Mouse (Mus musculus) heart, embryonic 10.5 days (tissue): ENCODE data around the gene Gphb5. TPM values are rescaled to one million over a fixed set of nuclear protein-coding genes. Genes with fewer than 3 reads are reported as not detected.

ENCODE experiments used
- DNase-seq: peaks from one replicate; pipeline ENCODE4 v3.0.0-alpha.2; 2017; ENCODE audit warnings: low spot score
- H3K27ac ChIP-seq: fragments of 300-500 bp; sonication (generic); 2 replicates; pipeline ENCODE4 v1.5.1; 2016; ENCODE audit warnings: mild to moderate bottlenecking
- H3K27me3 ChIP-seq: fragments of 300-500 bp; sonication (generic); 2 replicates; pipeline ENCODE4 v1.6.1; 2016; ENCODE audit warnings: mild to moderate bottlenecking; ENCODE audit not compliant: poor library complexity, insufficient read depth, severe bottlenecking
- H3K36me3 ChIP-seq: fragments of 300-500 bp; sonication (generic); 2 replicates; pipeline ENCODE4 v1.6.1; 2016; ENCODE audit warnings: mild to moderate bottlenecking, moderate library complexity
- H3K4me1 ChIP-seq: fragments of 300-500 bp; sonication (generic); 2 replicates; pipeline ENCODE4 v1.6.1; 2016; ENCODE audit warnings: mild to moderate bottlenecking
- H3K4me3 ChIP-seq: fragments of 300-500 bp; sonication (generic); 2 replicates; pipeline ENCODE4 v1.5.1; 2016; ENCODE audit warnings: mild to moderate bottlenecking, moderate library complexity
- H3K9me3 ChIP-seq: fragments of 300-500 bp; sonication (generic); 2 replicates; pipeline ENCODE4 v1.6.1; 2016; ENCODE audit warnings: mild to moderate bottlenecking, moderate library complexity
- WGBS: fragments of 180-500 bp; shearing (Covaris S2); methylation state at CpG from one replicate; pipeline ENCODE4 v1.1.7; 2016; 5-methylcytosine and 5-hydroxymethylcytosine counted together
- polyA plus RNA-seq: library from polyadenylated mRNA; unstranded; fragments of >200 nt; fragmentation: Nextera tagmentation; extraction: Ambion mirVana; gene quantifications from 2 replicates; pipeline ENCODE4 v1.2.1, GENCODE M21; 2016

Gphb5 gene
- polyA plus RNA-seq, 1 experiment from 2014 or later: not detected

GRCm38 (mm10) chr12:75429685-75430396, 13.3 kb upstream of the Gphb5 start:
- no peak for DNase-seq
- no peak overlapping the region for H3K4me3 ChIP-seq
- H3K36me3 ChIP-seq: no peaks in the 10 kb centered on the region
- 78% methylated on average over 1 of the region's 1 CpGs for WGBS
- no peaks in the 10 kb centered on the region for H3K4me1 ChIP-seq
- no peaks in the 10 kb centered on the region for H3K27me3 ChIP-seq
- H3K27ac ChIP-seq: no peak overlapping the region
- no peaks in the 10 kb centered on the region for H3K9me3 ChIP-seq

GRCm38 (mm10) chr12:75428719-75429118, 12.1 kb upstream of the Gphb5 start:
- H3K27me3 ChIP-seq: no peaks in the 10 kb centered on the region
- no peaks in the 10 kb centered on the region for H3K36me3 ChIP-seq
- 86% methylated on average over 6 of the region's 6 CpGs for WGBS

DNA sequence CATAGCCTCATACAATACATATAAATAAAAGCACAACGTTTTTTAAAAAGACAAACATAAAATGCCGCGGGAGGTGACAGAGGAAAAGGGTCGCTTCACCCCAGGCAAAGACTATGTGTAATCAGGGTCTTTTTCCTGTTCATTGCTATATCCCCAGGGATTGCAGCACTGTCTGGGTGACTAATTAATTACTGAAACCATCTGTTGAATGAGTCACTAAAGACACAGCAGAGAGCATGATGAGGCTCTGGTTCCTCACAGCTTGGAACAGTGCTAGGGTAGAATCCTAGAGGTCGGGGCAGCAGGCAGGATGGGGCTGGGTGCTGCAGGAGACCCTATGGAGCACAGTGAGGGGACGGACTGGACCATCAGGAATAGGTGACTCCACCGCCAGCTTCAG, 9.3 kb upstream of the Gphb5 start:
- no peak overlapping the region for H3K27ac ChIP-seq
- no peaks in the 10 kb centered on the region for H3K27me3 ChIP-seq
- H3K36me3 ChIP-seq: no peaks in the 10 kb centered on the region

More at GRCm38 (mm10) chr12:75428719-75429118, 12.1 kb upstream of the Gphb5 start:
- Histone ChIP-seq H3K9me3 (no peaks in the 10 kb centered on the region), H3K4me1 (no peaks in the 10 kb centered on the region), H3K4me3 (no peak overlapping the region), H3K27ac (no peak overlapping the region)
- no peak for DNase-seq

GRCm38 (mm10) chr12:75424817-75425216, 8.2 kb upstream of the Gphb5 start:
- H3K4me3 ChIP-seq: no peak overlapping the region
- H3K9me3 ChIP-seq: no peaks in the 10 kb centered on the region
- no peak overlapping the region for H3K27ac ChIP-seq
- H3K36me3 ChIP-seq: no peaks in the 10 kb centered on the region
- WGBS: 82% methylated on average over 4 of the region's 4 CpGs
- H3K27me3 ChIP-seq: no peaks in the 10 kb centered on the region
- no peak for DNase-seq
- H3K4me1 ChIP-seq: no peaks in the 10 kb centered on the region

More for the DNA sequence above, 9.3 kb upstream of the Gphb5 start:
- Histone ChIP-seq H3K9me3 (no peaks in the 10 kb centered on the region), H3K4me3 (no peak overlapping the region), H3K4me1 (no peaks in the 10 kb centered on the region)
- DNase-seq: no peak
- 80% methylated on average over 7 of the region's 7 CpGs for WGBS

DNA sequence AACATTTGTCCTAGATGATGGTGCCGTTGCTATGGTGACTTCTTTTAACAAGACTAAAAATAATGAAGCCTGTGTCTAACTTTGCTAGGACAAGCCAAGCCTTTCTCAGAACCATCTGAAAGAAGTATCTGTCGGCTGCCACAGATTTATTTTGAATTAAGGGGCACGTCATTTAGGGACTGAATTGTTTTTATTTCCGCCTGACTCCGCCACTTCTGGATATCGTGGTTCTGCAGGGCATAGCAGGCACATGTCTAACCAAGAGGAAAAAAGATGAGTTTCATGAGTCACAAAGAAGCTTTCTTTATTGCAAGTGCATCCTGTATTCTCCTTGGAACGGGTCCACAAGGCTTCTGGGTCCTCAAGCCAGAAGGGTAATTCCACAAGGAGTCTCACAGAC, 7.8 kb upstream of the Gphb5 start:
- WGBS: 75% methylated on average over 7 of the region's 7 CpGs
- H3K36me3 ChIP-seq: no peaks in the 10 kb centered on the region
- H3K4me1 ChIP-seq: no peaks in the 10 kb centered on the region
- no peaks in the 10 kb centered on the region for H3K9me3 ChIP-seq
- no peaks in the 10 kb centered on the region for H3K27me3 ChIP-seq
- no peak for DNase-seq
- H3K27ac ChIP-seq: no peak overlapping the region
- no peak overlapping the region for H3K4me3 ChIP-seq

DNA sequence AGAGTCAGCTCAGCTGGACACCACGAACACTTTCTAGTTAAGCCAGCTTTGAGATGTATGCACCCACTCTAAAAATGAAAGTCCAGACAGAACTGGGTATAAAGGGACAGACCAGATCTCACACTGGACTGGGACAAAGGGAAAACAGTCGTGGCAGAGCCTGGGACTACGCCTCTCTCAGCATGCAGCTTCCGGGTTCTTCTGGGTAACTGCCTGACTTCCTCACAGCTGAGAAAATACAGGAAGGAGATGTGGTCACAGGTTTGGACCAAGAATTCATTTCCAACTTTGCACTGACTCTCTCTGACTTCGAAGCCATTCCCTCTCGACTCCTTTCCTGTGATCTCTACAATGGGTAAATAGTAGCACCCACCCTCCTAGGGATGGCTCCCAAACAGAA, 1.6 kb downstream of the Gphb5 start:
- H3K27ac ChIP-seq: no peak overlapping the region
- H3K4me1 ChIP-seq: no peaks in the 10 kb centered on the region
- no peak for DNase-seq
- no peaks in the 10 kb centered on the region for H3K36me3 ChIP-seq
- H3K4me3 ChIP-seq: no peak overlapping the region
- WGBS: 74% methylated on average over 6 of the region's 6 CpGs
- H3K27me3 ChIP-seq: no peaks in the 10 kb centered on the region
- H3K9me3 ChIP-seq: no peaks in the 10 kb centered on the region

- no peak overlapping the region for H3K27ac ChIP-seq
- H3K27me3 ChIP-seq: no peaks in the 10 kb centered on the region
- WGBS: 82% methylated on average over 9 of the region's 9 CpGs
- no peaks in the 10 kb centered on the region for H3K36me3 ChIP-seq
- no peaks in the 10 kb centered on the region for H3K4me1 ChIP-seq
- H3K9me3 ChIP-seq: no peaks in the 10 kb centered on the region
- H3K4me3 ChIP-seq: no peak overlapping the region
- DNase-seq: no peak
Measured at GRCm38 (mm10) chr12:75412964-75413363, 3.6 kb downstream of the Gphb5 start.

DNA sequence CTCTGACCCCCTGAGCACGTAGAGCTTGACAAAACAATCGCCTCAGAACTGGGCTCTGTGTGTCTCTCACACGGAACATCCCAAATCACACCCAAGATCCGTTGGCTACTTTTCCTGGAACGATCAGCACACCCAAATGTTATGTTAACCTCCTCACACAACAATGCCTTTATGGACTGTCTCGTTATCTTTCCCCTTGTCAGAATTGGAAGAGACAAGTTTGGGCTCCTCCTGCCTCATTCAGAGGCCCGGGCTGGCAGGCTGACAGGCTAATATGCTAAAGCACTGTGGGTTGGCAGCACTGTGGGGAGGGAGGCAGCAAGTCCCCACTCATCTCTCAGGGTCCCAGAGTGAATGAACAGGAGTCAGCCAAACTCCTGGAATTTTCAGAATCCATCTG, 19.5 kb downstream of the Gphb5 start:
- H3K4me3 ChIP-seq: no peak overlapping the region
- no peak for DNase-seq
- no peaks in the 10 kb centered on the region for H3K27me3 ChIP-seq
- H3K9me3 ChIP-seq: no peaks in the 10 kb centered on the region
- 43% methylated on average over 7 of the region's 7 CpGs for WGBS
- H3K36me3 ChIP-seq: no peaks in the 10 kb centered on the region
- no peak overlapping the region for H3K27ac ChIP-seq
- H3K4me1 ChIP-seq: no peaks in the 10 kb centered on the region

GRCm38 (mm10) chr12:75396616-75397015, 20.0 kb downstream of the Gphb5 start:
- H3K4me3 ChIP-seq: no peak overlapping the region
- no peaks in the 10 kb centered on the region for H3K27me3 ChIP-seq
- H3K27ac ChIP-seq: no peak overlapping the region
- no peaks in the 10 kb centered on the region for H3K4me1 ChIP-seq
- no peak for DNase-seq
- no peaks in the 10 kb centered on the region for H3K9me3 ChIP-seq
- 62% methylated on average over 3 of the region's 3 CpGs for WGBS
- H3K36me3 ChIP-seq: no peaks in the 10 kb centered on the region

GRCm38 (mm10) chr12:75394011-75394773, 22.4 kb downstream of the Gphb5 start:
- Histone ChIP-seq H3K4me3 (no peak overlapping the region), H3K36me3 (no peaks in the 10 kb centered on the region), H3K27ac (no peak overlapping the region), H3K27me3 (no peaks in the 10 kb centered on the region), H3K9me3 (no peaks in the 10 kb centered on the region), H3K4me1 (no peaks in the 10 kb centered on the region)
- WGBS: 82% methylated on average over 20 of the region's 20 CpGs
- no peak for DNase-seq

DNA sequence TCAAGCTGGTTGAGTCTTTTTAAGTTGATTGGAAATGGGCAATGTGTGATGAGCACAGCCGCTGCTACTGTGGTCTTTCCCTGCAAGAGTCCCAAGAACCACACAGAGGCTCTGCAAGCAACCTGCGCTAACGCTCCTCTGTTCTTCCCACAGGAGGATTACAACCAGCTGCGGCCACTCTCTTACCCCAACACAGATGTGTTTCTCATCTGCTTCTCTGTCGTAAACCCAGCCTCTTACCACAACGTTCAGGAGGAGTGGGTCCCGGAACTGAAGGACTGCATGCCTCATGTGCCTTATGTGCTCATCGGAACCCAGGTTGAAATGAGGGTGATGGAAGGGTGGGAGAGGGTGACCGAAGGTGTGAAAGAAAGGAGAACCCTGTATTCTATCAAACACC, 25.1 kb downstream of the Gphb5 start:
- no peaks in the 10 kb centered on the region for H3K9me3 ChIP-seq
- H3K36me3 ChIP-seq: no peaks in the 10 kb centered on the region
- DNase-seq: no peak
- WGBS: 82% methylated on average over 9 of the region's 9 CpGs
- H3K4me1 ChIP-seq: no peaks in the 10 kb centered on the region
- H3K4me3 ChIP-seq: no peak overlapping the region
- peaks cover 4% of the 10 kb centered on the region for H3K27me3 ChIP-seq
- H3K27ac ChIP-seq: no peak overlapping the region

DNA sequence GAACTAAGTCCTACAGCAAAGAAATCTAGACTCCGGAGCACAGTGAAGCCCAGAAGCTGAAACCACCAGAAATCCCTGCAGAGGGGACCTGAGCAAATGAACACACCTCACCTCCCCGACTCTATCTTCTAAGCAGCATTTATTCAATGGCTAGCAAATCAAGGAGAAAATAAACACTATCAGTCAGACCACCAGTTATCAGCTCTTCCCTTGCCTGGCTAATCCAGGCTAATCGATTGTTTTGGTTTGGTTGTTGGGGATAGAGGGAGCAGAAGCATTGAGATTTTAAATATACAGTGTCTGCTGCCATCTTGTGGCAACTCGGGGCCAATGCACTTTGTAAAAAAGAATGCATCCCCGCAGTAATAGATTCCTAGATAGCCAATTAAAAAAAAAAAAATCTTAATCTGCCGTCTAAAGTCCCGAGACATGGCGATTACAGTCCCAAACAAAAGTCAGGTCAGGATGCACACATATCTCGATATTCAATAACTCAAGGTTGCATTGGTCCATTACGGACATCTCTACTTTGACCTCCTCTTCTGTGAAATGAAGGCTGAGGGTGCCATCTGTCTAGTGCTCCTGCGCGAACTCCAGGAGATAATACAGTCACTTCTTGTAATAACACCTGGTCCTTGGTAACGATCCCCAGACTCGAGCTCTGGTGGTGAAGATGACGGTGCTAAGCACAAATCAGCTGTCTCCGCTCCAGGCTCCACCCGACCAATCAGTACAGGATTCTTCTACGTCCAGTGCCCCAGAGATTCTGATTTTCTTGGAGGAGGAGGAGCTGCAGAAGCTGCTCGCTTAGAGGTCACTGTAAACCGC, 27.1 kb downstream of the Gphb5 start:
- no peak for DNase-seq
- no peaks in the 10 kb centered on the region for H3K9me3 ChIP-seq
- H3K36me3 ChIP-seq: no peaks in the 10 kb centered on the region
- no peak overlapping the region for H3K27ac ChIP-seq
- H3K4me3 ChIP-seq: no peak overlapping the region
- H3K27me3 ChIP-seq: peaks cover 4% of the 10 kb centered on the region
- no peaks in the 10 kb centered on the region for H3K4me1 ChIP-seq
- 42% methylated on average over 20 of the region's 20 CpGs for WGBS

- peaks cover 4% of the 10 kb centered on the region for H3K27me3 ChIP-seq
- H3K27ac ChIP-seq: no peak overlapping the region
- no peak overlapping the region for H3K4me3 ChIP-seq
- H3K36me3 ChIP-seq: no peaks in the 10 kb centered on the region
- H3K4me1 ChIP-seq: no peaks in the 10 kb centered on the region
- no peaks in the 10 kb centered on the region for H3K9me3 ChIP-seq
- no peak for DNase-seq
- WGBS: 81% methylated on average over 9 of the region's 9 CpGs
Measured at GRCm38 (mm10) chr12:75388521-75388920, 28.1 kb downstream of the Gphb5 start.
